Mouse (Mus musculus) layer of hippocampus, adult 18-20 months (tissue): Measurements from ENCODE around the gene Gm14692. TPM values are rescaled to one million over a fixed set of nuclear protein-coding genes. Genes with fewer than 3 reads are reported as not detected.
"Not testable (repeated sequence)": the region's sequence is repeated elsewhere in the genome, so short reads cannot be mapped to it uniquely, and the experiment has no call there.

Experiments used
- DNase-seq, 2 experiments: peaks; one replicate each; pipeline ENCODE4 v3.0.0; 2022; ENCODE audit warnings: low spot score in 2 of 2
- long read RNA-seq: library from polyadenylated mRNA; stranded (forward); transcript quantifications from one replicate; pipeline ENCODE4 v2.0.0, GENCODE M21; 2021
- total RNA-seq, 2 experiments: library from RNA; stranded (reverse); gene quantifications; 2 replicates each; pipeline ENCODE4 v1.2.3; 2021

The Gm14692 gene
- not detected for total RNA-seq
- long read RNA-seq: 0 reads

DNA sequence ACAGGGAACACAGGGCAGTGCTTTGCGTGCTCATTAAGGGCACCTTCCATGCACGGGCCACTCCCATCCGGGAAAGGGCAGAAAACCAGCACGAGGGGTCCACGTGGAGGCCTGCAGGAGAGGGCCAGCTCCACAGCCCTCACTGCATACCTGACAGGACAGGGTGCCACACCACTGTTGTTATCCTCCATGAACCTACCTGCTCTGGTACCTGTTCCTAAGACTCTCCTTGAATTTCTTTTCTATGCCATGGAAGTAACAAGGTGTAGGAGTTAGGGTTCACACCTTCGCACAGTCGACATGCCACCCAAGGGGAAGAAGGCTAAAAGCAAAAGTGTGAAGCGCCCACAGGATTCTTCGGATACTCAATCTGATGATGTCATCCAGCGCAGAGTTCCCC lies at the start of gene Gm14692:
Gm14692 (plus strand) TSS at position 301 of the 400 bp plus-strand sequence.
- not testable (repeated sequence) for DNase-seq

DNA sequence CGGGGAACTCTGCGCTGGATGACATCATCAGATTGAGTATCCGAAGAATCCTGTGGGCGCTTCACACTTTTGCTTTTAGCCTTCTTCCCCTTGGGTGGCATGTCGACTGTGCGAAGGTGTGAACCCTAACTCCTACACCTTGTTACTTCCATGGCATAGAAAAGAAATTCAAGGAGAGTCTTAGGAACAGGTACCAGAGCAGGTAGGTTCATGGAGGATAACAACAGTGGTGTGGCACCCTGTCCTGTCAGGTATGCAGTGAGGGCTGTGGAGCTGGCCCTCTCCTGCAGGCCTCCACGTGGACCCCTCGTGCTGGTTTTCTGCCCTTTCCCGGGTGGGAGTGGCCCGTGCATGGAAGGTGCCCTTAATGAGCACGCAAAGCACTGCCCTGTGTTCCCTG lies 2.0 kb upstream of the Gm14692 start, which contains the start of gene Gm1140:
Gm1140 (minus strand) TSS at position 101 of the 400 bp plus-strand sequence.
- not testable (repeated sequence) for DNase-seq

Other genes starting within 250 kb of the Gm14692 start
- not detected for gene Gm1140, start 2.1 kb upstream of the Gm14692 start, total RNA-seq
- gene 4933436I01Rik, start 225.8 kb downstream of the Gm14692 start, total RNA-seq: not detected